Mouse (Mus musculus): Measurements from ENCODE around the gene Glipr1. TPM values are rescaled to one million over a fixed set of nuclear protein-coding genes. Genes with fewer than 3 reads are reported as not detected.

Gene Glipr1
- polyA plus RNA-seq, 1 experiment from 2014 or later, result 7.8 TPM

GRCm38 (mm10) chr10:111955836-111956235 is 46.6 kb downstream of the Glipr1 start:
- Histone ChIP-seq H3K4me1 (replicated peaks; ENCODE audit: control insufficient read depth, insufficient read depth, low read length) (no peaks in the 10 kb centered on the region), H3K4me2 (no peak overlapping the region), H3K9ac (ENCODE audit: low read depth, low read length) (no peak overlapping the region), H3K4me3 (ENCODE audit: low read depth, low read length) (no peak overlapping the region), H3K27ac (ENCODE audit: low read depth, low read length) (no peak overlapping the region), H3K36me3 (ENCODE audit: control insufficient read depth, insufficient read depth, low read length) (no peaks in the 10 kb centered on the region), H3K27me3 (replicated peaks; ENCODE audit: control insufficient read depth, insufficient read depth, low read length) (no peaks in the 10 kb centered on the region), H3K9me3 (ENCODE audit: control insufficient read depth, low read length) (no peaks in the 10 kb centered on the region)
- DNase-seq (ENCODE audit: low spot score) (no peak), ATAC-seq (replicated peaks; ENCODE audit: low FRiP score) (no peak)
- WGBS, result 80% methylated on average over 2 of the region's 2 CpGs

DNA sequence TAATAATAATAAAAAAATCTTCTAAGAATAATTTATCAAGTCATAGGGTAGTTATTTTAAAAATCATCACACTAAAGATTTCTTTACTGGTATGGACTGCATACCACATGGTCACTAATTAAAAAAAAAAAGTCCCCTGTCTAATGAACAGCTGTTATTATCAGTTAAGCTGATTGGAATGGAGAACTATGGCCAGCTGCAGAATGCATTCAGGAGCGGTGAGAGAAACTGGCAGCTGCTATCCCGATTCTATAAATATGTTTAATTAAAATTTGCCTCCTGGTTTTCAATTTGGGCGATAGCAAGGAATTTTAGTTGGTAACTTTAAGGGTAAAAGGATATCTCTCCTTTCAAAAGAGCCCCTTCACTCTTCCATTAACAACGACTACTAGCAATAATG is 53.4 kb downstream of the Glipr1 start:
- Histone ChIP-seq H3K36me3 (ENCODE audit: control insufficient read depth, insufficient read depth, low read length) (no peaks in the 10 kb centered on the region), H3K27me3 (replicated peaks; ENCODE audit: control insufficient read depth, insufficient read depth, low read length) (no peaks in the 10 kb centered on the region), H3K4me3 (ENCODE audit: low read depth, low read length) (no peak overlapping the region), H3K9me3 (ENCODE audit: control insufficient read depth, low read length) (no peaks in the 10 kb centered on the region), H3K4me2 (no peak overlapping the region), H3K27ac (ENCODE audit: low read depth, low read length) (no peak overlapping the region), H3K9ac (ENCODE audit: low read depth, low read length) (no peak overlapping the region), H3K4me1 (replicated peaks; ENCODE audit: control insufficient read depth, insufficient read depth, low read length) (no peaks in the 10 kb centered on the region)
- 70% methylated on average over 4 of the region's 4 CpGs for whole genome bisulfite sequencing
- no peak for ATAC-seq (replicated peaks; ENCODE audit: low FRiP score)
- DNase-seq (ENCODE audit: low spot score), result no peak

- 79% methylated on average over 1 of the region's 1 CpGs for WGBS
- Histone ChIP-seq H3K4me1 (replicated peaks; ENCODE audit: control insufficient read depth, insufficient read depth, low read length) (no peaks in the 10 kb centered on the region), H3K27ac (ENCODE audit: low read depth, low read length) (no peak overlapping the region), H3K4me2 (no peak overlapping the region), H3K9ac (ENCODE audit: low read depth, low read length) (no peak overlapping the region), H3K27me3 (replicated peaks; ENCODE audit: control insufficient read depth, insufficient read depth, low read length) (no peaks in the 10 kb centered on the region), H3K4me3 (ENCODE audit: low read depth, low read length) (no peak overlapping the region), H3K36me3 (ENCODE audit: control insufficient read depth, insufficient read depth, low read length) (no peaks in the 10 kb centered on the region), H3K9me3 (ENCODE audit: control insufficient read depth, low read length) (no peaks in the 10 kb centered on the region)
- ATAC-seq (replicated peaks; ENCODE audit: low FRiP score) (no peak), DNase-seq (ENCODE audit: low spot score) (no peak)
These were observed 54.4 kb downstream of the Glipr1 start for GRCm38 (mm10) chr10:111948041-111948440.

GRCm38 (mm10) chr10:111945563-111945962 is 56.9 kb downstream of the Glipr1 start:
- Histone ChIP-seq H3K4me1 (replicated peaks; ENCODE audit: control insufficient read depth, insufficient read depth, low read length) (no peaks in the 10 kb centered on the region), H3K9ac (ENCODE audit: low read depth, low read length) (no peak overlapping the region), H3K36me3 (ENCODE audit: control insufficient read depth, insufficient read depth, low read length) (no peaks in the 10 kb centered on the region), H3K9me3 (ENCODE audit: control insufficient read depth, low read length) (no peaks in the 10 kb centered on the region), H3K27me3 (replicated peaks; ENCODE audit: control insufficient read depth, insufficient read depth, low read length) (no peaks in the 10 kb centered on the region), H3K4me3 (ENCODE audit: low read depth, low read length) (no peak overlapping the region), H3K27ac (ENCODE audit: low read depth, low read length) (no peak overlapping the region), H3K4me2 (no peak overlapping the region)
- no peak for ATAC-seq (replicated peaks; ENCODE audit: low FRiP score)
- DNase-seq (ENCODE audit: low spot score), result no peak
- 64% methylated on average over 3 of the region's 3 CpGs for WGBS

DNA sequence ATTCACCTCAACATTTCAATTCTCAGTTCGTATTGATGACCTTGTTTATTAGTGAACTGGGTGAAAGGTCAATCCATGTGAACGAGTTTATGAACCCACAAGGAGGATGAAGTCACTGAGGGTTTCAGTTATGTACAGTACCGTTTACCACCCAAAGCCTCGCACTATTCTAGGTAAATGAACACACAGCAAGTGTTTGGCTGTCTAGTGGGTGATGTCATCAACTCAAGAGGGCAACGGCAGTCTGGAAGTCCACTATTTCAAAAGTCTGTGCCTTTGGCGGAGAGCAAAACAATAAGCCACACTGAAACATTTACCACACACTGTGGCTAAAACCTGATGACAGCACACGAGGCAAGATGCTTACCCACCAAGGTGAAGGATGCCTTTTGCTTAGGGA is 59.4 kb downstream of the Glipr1 start:
- H3K4me1 ChIP-seq (replicated peaks; ENCODE audit: control insufficient read depth, insufficient read depth, low read length), result no peaks in the 10 kb centered on the region
- WGBS, result 76% methylated on average over 7 of the region's 7 CpGs
- no peak overlapping the region for H3K27ac ChIP-seq (ENCODE audit: low read depth, low read length)
- H3K4me3 ChIP-seq (ENCODE audit: low read depth, low read length), result no peak overlapping the region
- no peak overlapping the region for H3K4me2 ChIP-seq
- H3K36me3 ChIP-seq (ENCODE audit: control insufficient read depth, insufficient read depth, low read length), result no peaks in the 10 kb centered on the region
- H3K9me3 ChIP-seq (ENCODE audit: control insufficient read depth, low read length), result no peaks in the 10 kb centered on the region
- H3K9ac ChIP-seq (ENCODE audit: low read depth, low read length), result no peak overlapping the region
- no peak for DNase-seq (ENCODE audit: low spot score)
- H3K27me3 ChIP-seq (replicated peaks; ENCODE audit: control insufficient read depth, insufficient read depth, low read length), result no peaks in the 10 kb centered on the region
- no peak for ATAC-seq (replicated peaks; ENCODE audit: low FRiP score)

- ATAC-seq (replicated peaks; ENCODE audit: low FRiP score), result no peak
- no peak overlapping the region for H3K27ac ChIP-seq (ENCODE audit: low read depth, low read length)
These were observed 65.3 kb downstream of the Glipr1 start for GRCm38 (mm10) chr10:111937146-111937534.

GRCm38 (mm10) chr10:111936491-111937145 is 65.8 kb downstream of the Glipr1 start:
- H3K36me3 ChIP-seq (ENCODE audit: control insufficient read depth, insufficient read depth, low read length), result no peaks in the 10 kb centered on the region
- H3K4me3 ChIP-seq (ENCODE audit: low read depth, low read length), result no peak overlapping the region
- no peaks in the 10 kb centered on the region for H3K27me3 ChIP-seq (replicated peaks; ENCODE audit: control insufficient read depth, insufficient read depth, low read length)
- ATAC-seq (replicated peaks; ENCODE audit: low FRiP score), result no peak
- DNase-seq (ENCODE audit: low spot score), result no peak
- H3K9ac ChIP-seq (ENCODE audit: low read depth, low read length), result no peak overlapping the region
- no peak overlapping the region for H3K4me2 ChIP-seq
- H3K27ac ChIP-seq (ENCODE audit: low read depth, low read length), result no peak overlapping the region
- H3K9me3 ChIP-seq (ENCODE audit: control insufficient read depth, low read length), result no peaks in the 10 kb centered on the region
- WGBS, result 38% methylated on average over 13 of the region's 13 CpGs
- H3K4me1 ChIP-seq (replicated peaks; ENCODE audit: control insufficient read depth, insufficient read depth, low read length), result no peaks in the 10 kb centered on the region

More at GRCm38 (mm10) chr10:111937146-111937534, 65.3 kb downstream of the Glipr1 start:
- WGBS, result 64% methylated on average over 5 of the region's 5 CpGs
- no peak overlapping the region for H3K4me2 ChIP-seq
- no peak overlapping the region for H3K4me3 ChIP-seq (ENCODE audit: low read depth, low read length)
- no peaks in the 10 kb centered on the region for H3K9me3 ChIP-seq (ENCODE audit: control insufficient read depth, low read length)
- no peak overlapping the region for H3K9ac ChIP-seq (ENCODE audit: low read depth, low read length)
- no peaks in the 10 kb centered on the region for H3K36me3 ChIP-seq (ENCODE audit: control insufficient read depth, insufficient read depth, low read length)
- no peaks in the 10 kb centered on the region for H3K4me1 ChIP-seq (replicated peaks; ENCODE audit: control insufficient read depth, insufficient read depth, low read length)
- DNase-seq (ENCODE audit: low spot score), result no peak
- H3K27me3 ChIP-seq (replicated peaks; ENCODE audit: control insufficient read depth, insufficient read depth, low read length), result no peaks in the 10 kb centered on the region

GRCm38 (mm10) chr10:111936021-111936420 is 66.4 kb downstream of the Glipr1 start:
- Histone ChIP-seq H3K27me3 (replicated peaks; ENCODE audit: control insufficient read depth, insufficient read depth, low read length) (no peaks in the 10 kb centered on the region), H3K4me3 (ENCODE audit: low read depth, low read length) (no peak overlapping the region), H3K9me3 (ENCODE audit: control insufficient read depth, low read length) (no peaks in the 10 kb centered on the region), H3K4me1 (replicated peaks; ENCODE audit: control insufficient read depth, insufficient read depth, low read length) (no peaks in the 10 kb centered on the region), H3K36me3 (ENCODE audit: control insufficient read depth, insufficient read depth, low read length) (no peaks in the 10 kb centered on the region), H3K27ac (ENCODE audit: low read depth, low read length) (no peak overlapping the region), H3K4me2 (no peak overlapping the region), H3K9ac (ENCODE audit: low read depth, low read length) (no peak overlapping the region)
- 74% methylated on average over 4 of the region's 4 CpGs for WGBS
- DNase-seq (ENCODE audit: low spot score), result no peak
- no peak for ATAC-seq (replicated peaks; ENCODE audit: low FRiP score)

All from liver, embryonic 11.5 days (tissue).